ENCODE assay signal across 24 mouse cellular contexts in the genomic region with DNA sequence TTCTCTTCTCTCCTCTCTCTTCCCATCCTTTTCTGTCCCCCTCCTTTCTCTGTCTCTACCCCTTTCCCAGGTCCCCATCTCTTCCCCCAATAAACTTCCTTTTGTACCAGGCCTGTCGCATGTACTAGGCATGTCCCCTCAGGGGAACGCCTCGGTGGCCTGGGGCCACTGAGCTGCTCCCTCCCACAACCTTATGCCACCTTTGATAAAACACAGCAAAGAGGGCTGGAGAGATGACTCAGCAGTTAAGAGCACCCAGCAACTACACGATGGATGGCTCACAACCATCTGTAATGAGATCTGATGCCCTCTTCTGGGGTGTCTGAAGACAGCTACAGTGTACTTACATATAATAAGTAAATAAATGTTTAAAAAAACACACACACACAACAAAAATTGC. TPM values are rescaled to one million over a fixed set of nuclear protein-coding genes. Genes with fewer than 3 reads are reported as not detected.
A peak's percentile ranks its signal among the peaks of the same experiment; 100 is the strongest.
DNase-seq lines count a peak whose midpoint lies in the region; ATAC-seq lines count a peak whose summit lies in the region.
"Had no signal": no experiment of that assay in that cellular context is flagged by ENCODE, and none has a peak within 500 bp of the region (broad histone marks: within the 10 kb centered on the region; RNA-seq: fewer than 3 reads in every experiment).

No protein-coding gene starts in this region.

- H3K27me3 ChIP-seq in liver, embryonic 12.5 days (replicated peaks), result no peaks in the 10 kb centered on the region
- H3K27me3 ChIP-seq: forebrain, embryonic 12.5 days; hindbrain, embryonic 12.5 days; limb, embryonic 13.5 days; lung, embryonic 15.5 days had no signal

- peak; percentile 6 to 45 for DNase-seq in spleen, postnatal 36 days (ENCODE audit: low spot score in 2 of 2)
- no peak for DNase-seq in spleen, adult 18-20 months
- peak; percentile 27 for DNase-seq in c-Kit-negative CD71-positive TER-119-positive erythroid progenitor cells, embryonic 14.5 days (ENCODE audit: low read depth, low spot score)
- DNase-seq in gastrocnemius, postnatal 4 days (ENCODE audit: low spot score in 2 of 2), result no peak
- no peak for DNase-seq in heart, adult 11 months
- no peak for DNase-seq in adrenal gland, adult 18-20 months (ENCODE audit: low spot score in 2 of 2)
- DNase-seq: adrenal gland, adult 2 months; cerebellum, adult 11 months; cerebellum, postnatal 14 days; gastrocnemius, postnatal 14 days; kidney, adult 18-20 months; lung, postnatal 4 days; thymus, postnatal 4 days had no signal

- peak; percentile 92 for ATAC-seq in liver, embryonic 12.5 days
- peak; percentile 81 for ATAC-seq in megakaryocyte-erythroid progenitor cell, adult 5-6 weeks (replicated peaks; ENCODE audit: low FRiP score, low TSS enrichment, poor library complexity, severe bottlenecking)

- H3K36me3 ChIP-seq in liver, embryonic 12.5 days, result no peaks in the 10 kb centered on the region
- H3K36me3 ChIP-seq: forebrain, embryonic 12.5 days; hindbrain, embryonic 12.5 days; limb, embryonic 13.5 days; lung, embryonic 15.5 days had no signal

- peaks cover 12% of the 10 kb centered on the region for H3K4me1 ChIP-seq in liver, embryonic 12.5 days
- H3K4me1 ChIP-seq: forebrain, embryonic 12.5 days; hindbrain, embryonic 12.5 days; limb, embryonic 13.5 days; lung, embryonic 15.5 days had no signal

- H3K27ac ChIP-seq in liver, embryonic 12.5 days, result peak overlapping the region; percentile 64
- H3K27ac ChIP-seq: forebrain, embryonic 12.5 days; hindbrain, embryonic 12.5 days; kidney, postnatal 0 days; limb, embryonic 13.5 days; lung, embryonic 15.5 days had no signal

- H3K9ac ChIP-seq in liver, embryonic 12.5 days, result no peak overlapping the region
- H3K9ac ChIP-seq: forebrain, embryonic 12.5 days; hindbrain, embryonic 12.5 days; limb, embryonic 13.5 days; lung, embryonic 15.5 days had no signal

- peaks cover 10% of the 10 kb centered on the region; the same call in 1 of the 2 replicates for H3K9me3 ChIP-seq in liver, embryonic 12.5 days (replicated peaks)
- H3K9me3 ChIP-seq: forebrain, embryonic 12.5 days; limb, embryonic 13.5 days; lung, embryonic 15.5 days had no signal

- 44% methylated on average over 4 of the region's 4 CpGs for WGBS in liver, embryonic 12.5 days (ENCODE audit: insufficient replicate concordance)

- no peak overlapping the region for H3K4me2 ChIP-seq in liver, embryonic 12.5 days
- H3K4me2 ChIP-seq: forebrain, embryonic 12.5 days; hindbrain, embryonic 12.5 days; limb, embryonic 13.5 days; lung, embryonic 15.5 days; midbrain, embryonic 11.5 days had no signal

- H3K4me3 ChIP-seq in liver, embryonic 12.5 days, result no peak overlapping the region
- H3K4me3 ChIP-seq: forebrain, embryonic 12.5 days; hindbrain, embryonic 12.5 days; limb, embryonic 13.5 days; lung, embryonic 15.5 days had no signal

RNA-seq across cellular contexts. Expression of gene Kif28, which starts 29.3 kb away (rescaled TPM):
- polyA plus RNA-seq in liver, embryonic 12.5 days (2016; fragmentation: Nextera tagmentation; extraction: Ambion mirVana), result not detected in 2 replicates
- total RNA-seq in megakaryocyte-erythroid progenitor cell, adult 5-6 weeks (2014; fragmentation: Nextera tagmentation), result not detected in 2 replicates
- total RNA-seq in megakaryocyte-erythroid progenitor cell, adult 5-6 weeks (2017), result not detected in 2 replicates
- under 1 TPM; 0.29 to 0.57 TPM for total RNA-seq in gastrocnemius, postnatal 4 days (2021)
- under 1 TPM in 1 of 2 experiments, not detected in 1; 0.10 TPM for total RNA-seq in adrenal gland, adult 18-20 months (2021)
- total RNA-seq: adrenal gland, adult 2 months; monocyte, adult 5-6 weeks had no signal
- polyA plus RNA-seq: adrenal gland, adult 2 months; forebrain, embryonic 12.5 days; hindbrain, embryonic 12.5 days; kidney, postnatal 0 days; limb, embryonic 13.5 days; lung, embryonic 15.5 days; midbrain, embryonic 11.5 days; neural tube, embryonic 11.5 days; small intestine, adult 2 months had no signal

RNA-seq across cellular contexts. Expression of gene Sccpdh, which starts 47.8 kb away (rescaled TPM):
- 14.5 and 14.8 TPM in 2 replicates for polyA plus RNA-seq in liver, embryonic 12.5 days (2016; fragmentation: Nextera tagmentation; extraction: Ambion mirVana)
- 1.4 and 5.1 TPM in 2 replicates for total RNA-seq in megakaryocyte-erythroid progenitor cell, adult 5-6 weeks (2014; fragmentation: Nextera tagmentation)
- 13.2 and 26.4 TPM in 2 replicates for total RNA-seq in megakaryocyte-erythroid progenitor cell, adult 5-6 weeks (2017)
- 10 to 100 TPM; 72.9 to 79.8 TPM for total RNA-seq in gastrocnemius, postnatal 4 days (2021)
- 10 to 100 TPM; 39.7 to 42.1 TPM for total RNA-seq in adrenal gland, adult 18-20 months (2021)

Comparison
In these comparisons a context has a peak if more than half of its experiments do, and no peak if none do; other contexts are left out.
1. DNase-seq: peak in spleen, postnatal 36 days (2 of 2) and c-Kit-negative CD71-positive TER-119-positive erythroid progenitor cells, embryonic 14.5 days (single experiment); none in spleen, adult 18-20 months (0 of 2), gastrocnemius, postnatal 4 days (0 of 2), heart, adult 11 months (single experiment) and adrenal gland, adult 18-20 months (0 of 2).